Mouse (Mus musculus) testis, postnatal 10 days (tissue): ENCODE measurements around the gene Gripap1.
"Not testable (repeated sequence)": the region's sequence is repeated elsewhere in the genome, so short reads cannot be mapped to it uniquely, and the experiment has no call there.

Source experiments
- DNase-seq: peaks from one replicate; pipeline ENCODE4 v3.0.0; 2021; ENCODE audit warnings: low spot score

Gripap1 gene

DNA sequence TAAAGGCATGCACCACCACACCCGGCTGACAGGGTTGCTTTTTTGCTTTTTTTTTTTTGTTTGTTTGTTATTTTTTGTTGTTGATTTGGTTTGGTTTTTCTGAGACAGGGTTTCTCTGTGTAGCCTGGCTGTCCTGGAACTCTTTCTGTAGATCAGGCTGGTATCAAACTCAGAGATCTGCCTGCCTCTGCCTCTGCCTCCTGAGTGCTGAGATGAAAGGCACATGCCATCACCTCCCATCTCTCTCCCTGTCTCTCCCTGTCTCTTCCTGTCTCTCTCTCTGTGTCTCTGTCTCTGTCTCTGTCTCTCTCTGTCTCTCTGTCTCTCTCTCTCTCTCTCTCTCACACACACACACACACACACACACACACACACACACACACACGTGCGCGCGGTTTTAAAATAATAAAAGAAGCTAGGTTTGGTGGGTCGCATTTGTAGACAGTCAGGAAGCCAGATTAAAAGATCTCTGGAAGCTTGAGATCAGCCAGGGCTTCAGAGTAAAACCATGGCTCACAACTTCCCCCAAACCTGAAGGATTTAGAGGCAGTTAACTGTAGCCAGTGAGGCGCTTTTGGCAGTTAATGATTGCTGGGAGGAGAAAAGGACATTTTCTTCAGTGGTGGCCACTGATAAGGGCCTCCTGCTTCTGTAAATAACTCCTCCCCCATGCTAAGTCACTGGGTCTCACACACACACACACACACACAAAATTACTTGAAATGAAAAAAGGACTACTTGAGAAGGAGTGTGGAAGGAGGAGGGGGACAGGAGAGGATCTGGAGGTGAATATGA lies 10.9 kb upstream of the Gripap1 start:
- no peak for DNase-seq

DNA sequence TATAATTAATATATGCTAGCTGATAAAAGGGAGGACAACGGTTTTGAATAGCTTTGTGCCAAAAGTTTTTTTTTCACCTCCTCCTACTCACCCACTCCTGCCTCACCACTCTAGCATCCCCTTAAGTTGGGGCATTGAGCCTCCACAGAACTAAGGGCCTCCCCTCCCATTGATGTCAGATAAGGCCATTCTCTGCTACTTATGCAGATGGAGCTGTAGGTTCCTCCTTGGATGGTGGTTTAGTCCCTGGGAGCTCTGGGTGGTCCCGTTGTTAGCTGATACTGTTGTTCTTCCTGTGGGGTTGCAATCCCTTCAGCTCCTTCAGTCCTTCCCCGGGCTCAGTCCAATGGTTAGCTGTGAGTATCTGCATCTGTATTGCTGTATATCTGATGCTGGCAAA lies 10.3 kb upstream of the Gripap1 start:
- DNase-seq: no peak

DNA sequence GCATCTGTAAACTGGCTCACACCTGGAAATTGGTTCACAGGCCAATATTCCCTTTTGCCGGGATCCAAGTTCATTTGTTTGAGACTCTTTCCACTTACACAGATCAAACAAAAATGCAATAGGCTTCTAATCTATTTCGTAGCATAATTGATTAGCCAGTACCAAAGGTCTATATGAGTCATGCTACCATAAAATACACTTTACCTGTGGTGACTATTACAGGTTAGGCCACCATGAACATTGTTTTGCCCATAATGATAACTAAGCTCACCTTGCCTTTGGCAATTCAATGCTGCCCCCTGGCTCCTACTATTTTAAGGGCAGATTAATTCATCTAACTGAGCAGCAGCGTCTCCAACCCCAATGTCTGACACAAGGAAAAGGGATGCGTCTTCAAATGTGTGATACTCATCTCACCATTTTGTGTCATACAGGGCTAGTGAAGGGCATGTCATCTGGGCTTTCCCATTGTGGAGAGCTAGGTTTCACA lies 6.9 kb upstream of the Gripap1 start:
- DNase-seq: no peak

DNA sequence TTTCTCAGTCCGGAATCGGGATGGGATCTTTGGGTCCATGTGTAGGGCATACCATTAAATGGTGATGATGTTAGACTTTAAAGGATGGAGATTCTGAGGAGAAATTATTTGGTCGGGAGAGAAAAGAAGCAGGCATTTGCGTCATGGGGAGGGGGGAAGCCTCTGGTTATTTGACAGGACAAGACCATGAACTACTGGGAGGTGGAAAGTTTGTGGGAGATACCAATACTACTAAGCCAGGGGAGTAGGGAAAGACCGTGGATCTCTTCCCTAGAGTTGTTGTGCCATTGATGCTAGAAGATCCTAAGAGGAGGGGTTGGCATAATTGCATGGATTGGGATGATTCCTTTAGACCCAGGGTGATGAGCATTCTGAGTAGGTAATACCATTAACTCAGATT lies 744 bp downstream of the Gripap1 start:
- no peak for DNase-seq

DNA sequence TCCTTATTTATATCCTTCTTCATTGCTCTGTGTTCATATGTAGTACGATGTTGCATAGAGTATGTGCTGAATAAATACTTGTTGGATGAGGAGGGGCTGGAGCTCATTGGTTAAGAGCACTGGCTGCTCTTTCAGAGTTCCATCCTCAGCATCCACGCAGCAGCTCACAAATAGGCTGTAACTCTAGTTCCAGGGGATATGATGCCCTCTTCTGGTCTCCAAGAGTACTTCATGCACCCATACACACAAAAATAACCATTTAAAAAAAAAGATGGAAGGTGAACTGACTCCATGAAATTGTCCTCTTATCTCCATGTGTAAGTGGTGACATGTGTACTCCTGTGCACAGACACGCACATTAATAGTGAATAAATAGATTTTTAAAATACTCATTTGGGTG lies 3.8 kb downstream of the Gripap1 start:
- DNase-seq: no peak

DNA sequence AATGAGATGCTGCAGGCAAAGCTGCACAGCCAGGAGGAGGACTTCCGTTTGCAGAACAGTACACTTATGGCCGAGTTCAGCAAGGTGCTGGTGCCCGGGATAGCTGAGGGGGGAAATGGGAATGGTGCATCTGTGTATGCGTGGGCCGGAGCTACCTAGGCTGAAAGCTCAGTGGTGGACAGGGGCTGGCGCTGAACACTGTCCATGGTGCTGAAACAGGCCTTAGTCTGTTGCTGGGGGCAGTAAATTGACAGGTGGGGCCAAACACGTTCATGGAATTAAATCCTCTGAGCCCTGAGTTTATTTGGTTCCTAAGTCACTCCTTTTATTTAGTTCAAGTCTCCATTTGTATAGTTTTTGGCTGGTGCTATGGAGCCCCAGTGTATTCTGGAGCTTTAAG lies 5.5 kb downstream of the Gripap1 start:
- peak; percentile 66 for DNase-seq

DNA sequence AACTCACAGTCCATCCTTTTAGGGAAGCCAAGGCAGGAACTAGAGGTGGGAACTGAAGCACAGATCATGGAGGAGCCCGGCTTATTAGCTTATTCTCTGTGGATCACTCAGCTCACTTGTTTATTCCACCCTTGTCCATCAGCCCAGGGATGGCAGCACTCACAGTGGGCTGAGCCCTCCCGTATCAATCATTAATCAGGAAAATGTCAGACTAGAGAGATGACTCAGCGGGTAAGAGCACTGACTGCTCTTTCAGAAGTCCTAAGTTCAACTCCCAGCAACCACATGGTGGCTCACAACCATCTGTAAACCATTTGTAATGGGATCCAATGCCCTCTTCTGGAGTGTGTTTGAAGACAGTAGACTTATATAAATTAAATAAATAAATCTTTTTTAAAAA lies 7.8 kb downstream of the Gripap1 start:
- no peak for DNase-seq

DNA sequence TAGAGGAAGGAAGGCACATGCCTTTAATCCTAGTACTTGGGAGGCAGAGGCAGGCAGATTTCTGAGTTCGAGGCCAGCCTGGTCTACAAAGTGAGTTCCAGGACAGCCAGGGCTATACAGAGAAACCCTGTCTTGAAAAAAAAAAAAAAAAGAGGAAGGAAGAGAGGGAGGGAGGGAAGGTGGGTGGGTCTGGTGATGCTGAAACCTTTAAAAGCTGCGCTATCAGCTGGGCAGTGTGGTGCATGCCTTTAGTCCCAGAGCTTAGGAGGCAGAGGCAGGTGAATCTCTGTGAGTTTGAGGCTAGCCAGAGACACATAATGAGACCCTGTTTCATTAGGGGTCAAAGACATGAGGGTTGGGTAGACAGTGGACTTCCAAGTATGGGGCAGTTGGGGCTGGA lies 12.6 kb downstream of the Gripap1 start:
- DNase-seq: not testable (repeated sequence)

DNA sequence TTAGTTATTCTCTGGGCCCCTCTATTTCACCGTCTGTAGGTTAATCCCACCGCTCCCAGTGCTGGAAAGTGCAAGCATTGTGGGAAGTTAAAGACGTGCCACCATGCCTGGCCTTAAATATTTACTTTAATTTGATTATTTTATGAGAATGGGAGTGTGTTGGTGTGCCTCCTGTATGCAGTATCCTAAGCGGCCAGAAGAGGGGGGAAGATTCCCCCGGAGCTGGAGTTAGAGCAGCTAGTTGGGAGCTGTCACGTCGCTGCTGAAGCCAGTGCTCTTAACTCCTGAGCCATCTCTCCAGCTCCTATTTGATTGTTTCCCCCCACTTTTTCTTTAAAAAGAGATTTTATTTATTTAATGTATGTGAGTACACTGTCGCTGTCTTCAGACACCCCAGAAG lies 25.5 kb downstream of the Gripap1 start:
- DNase-seq: peak; percentile 51

DNA sequence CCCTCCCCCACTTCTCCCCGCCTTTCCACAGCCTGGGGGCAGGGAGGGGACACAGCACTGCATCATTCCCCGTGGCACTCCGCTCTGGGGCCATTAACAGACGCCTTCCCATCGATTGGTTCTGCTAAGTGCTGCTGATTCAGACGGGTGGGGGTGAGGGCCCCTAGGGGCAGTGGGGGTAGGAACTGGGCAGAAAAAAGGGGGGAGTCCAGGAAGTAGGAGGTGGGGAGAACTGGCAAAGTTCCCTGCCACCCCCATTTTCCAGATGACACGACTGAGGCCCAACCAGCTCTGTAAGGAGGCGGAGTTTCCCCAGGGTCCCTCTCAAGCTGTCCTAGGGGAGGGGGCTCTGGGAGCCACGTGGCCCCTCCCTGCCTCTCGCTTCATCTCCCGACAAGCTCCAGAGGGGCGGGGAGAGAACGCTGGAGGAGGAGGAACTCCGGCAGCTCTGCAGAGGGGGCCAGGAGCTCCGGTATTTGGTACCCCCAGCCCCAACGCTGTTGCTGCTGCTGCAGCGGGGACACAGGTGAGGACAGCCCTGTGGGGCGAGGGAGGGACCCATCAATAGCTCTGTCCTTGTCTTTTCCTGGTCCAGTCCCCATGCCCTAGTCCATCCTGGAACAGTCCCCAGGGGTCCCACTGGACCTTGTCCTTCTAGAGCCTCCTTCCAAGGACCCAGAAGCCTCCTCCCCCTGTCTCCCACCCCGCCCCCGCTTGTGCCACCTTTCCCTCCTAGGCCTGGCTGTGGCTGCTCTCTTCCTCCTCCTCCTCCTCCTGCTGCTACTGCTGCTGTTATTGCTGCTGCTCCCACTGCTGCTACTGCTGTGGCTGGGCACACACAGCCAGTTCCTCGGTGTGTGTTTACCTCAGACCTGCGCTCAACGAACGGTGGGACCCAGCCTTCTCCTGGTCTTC lies 32.6 kb downstream of the Gripap1 start, which contains the start of gene Kcnd1:
Gene Kcnd1 (plus strand): TSS at position 425 of the 915 bp plus-strand sequence.
- DNase-seq: peak; percentile 43

DNA sequence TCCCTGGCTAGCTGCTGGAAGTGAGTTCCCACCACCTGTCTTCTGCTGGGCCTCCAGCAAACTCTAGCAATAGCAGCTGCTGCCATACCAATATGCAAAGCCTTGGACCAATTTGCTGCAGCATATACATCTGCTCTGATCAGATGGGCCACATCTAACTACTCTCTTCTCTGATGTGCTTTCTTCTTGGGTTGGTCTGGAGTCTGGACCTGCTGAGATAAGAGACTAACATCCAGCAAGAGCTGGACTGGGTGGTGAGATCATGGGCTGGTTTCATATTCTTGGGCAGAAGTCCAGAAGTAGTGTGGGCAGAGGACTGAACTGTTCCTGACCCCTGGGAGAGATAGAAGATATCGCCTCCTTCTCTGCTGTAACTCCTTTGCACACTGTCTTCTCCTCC lies 47.6 kb downstream of the Gripap1 start:
- no peak for DNase-seq

DNA sequence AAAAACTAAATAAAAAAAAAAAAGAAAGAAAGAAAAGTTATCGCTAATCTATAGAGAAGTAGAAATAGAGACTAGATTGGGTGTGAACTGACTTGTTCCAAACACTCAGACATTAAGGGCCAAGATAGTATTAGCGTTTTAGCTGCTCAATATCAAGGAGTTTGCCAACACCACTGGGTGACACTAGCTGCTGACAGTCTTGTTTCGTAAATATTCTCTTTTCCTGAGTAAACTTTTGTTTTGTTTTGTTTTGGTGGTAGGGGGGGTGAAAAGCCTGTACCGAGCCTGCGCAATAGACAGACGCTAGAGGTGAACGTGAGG lies 51.2 kb downstream of the Gripap1 start:
- DNase-seq: no peak

DNA sequence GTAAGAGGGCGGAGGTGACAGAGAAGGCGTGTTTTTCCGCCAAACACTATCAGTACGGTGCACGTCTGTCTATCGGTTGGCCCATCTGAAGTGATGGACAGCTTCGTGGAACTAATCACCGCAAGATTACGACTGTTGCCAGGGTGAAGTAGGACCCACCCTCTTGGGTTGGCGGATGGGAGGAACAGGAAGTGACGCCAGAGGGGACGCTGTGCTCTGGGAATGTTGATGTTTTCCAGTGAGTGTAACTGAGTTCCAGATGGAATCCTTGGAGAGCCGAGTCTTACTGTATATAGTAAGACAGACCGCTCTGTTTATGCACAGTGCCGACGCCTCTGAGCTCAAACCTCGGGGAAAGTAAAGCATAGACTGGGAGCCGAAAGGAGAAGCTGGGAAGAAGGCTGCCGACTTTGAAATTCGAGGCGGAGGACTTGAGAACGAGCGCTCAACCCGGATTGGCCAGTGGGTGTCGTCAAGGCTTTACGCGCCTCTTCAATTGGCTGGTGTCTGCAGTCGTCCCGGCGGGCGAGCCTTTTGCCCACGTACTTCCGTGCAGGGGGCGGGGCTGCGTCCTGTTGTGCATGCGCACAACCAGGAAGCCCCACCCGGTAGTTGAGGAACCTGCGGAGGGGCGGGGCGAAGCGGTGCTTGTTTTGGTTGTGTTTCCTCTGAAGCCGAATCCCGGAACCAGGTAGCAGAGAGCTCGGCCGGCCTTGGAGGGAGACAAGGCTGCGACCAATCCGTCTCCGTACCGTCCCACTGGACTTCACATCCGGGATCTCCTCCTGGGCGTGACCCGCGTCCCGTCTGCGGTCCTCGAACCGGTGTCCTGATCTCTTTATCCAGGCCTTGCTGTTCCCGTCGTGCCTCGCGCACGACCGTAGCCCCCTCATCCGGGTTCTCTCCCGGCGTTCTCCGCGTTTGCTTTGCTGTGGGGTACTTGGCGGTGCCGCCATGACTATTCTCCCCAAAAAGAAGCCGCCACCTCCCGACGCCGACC lies 51.9 kb downstream of the Gripap1 start, which contains the start of gene Otud5:
Gene Otud5 (plus strand): TSS at position 202 of the 1,000 bp plus-strand sequence.
- peak; percentile 95 for DNase-seq

DNA sequence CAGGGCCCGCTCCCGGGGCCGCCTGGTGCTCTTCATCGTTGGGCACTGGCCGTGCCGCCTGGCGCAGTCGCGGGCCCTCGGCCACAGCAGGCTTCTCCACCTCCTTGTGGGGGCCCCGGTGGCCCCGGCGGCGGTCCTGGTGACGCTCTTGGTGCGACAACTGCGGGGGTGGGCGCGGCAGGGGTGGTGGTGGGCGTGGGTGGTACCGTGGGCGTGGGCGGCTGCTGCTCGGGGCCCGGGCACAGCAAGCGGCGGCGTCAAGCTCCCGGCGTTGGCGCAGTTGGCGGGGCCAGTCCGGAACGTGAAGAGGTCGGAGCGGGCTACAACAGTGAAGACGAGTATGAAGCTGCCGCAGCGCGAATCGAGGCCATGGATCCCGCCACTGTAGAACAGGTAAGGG lies 52.8 kb downstream of the Gripap1 start:
- peak; percentile 62 for DNase-seq

DNA sequence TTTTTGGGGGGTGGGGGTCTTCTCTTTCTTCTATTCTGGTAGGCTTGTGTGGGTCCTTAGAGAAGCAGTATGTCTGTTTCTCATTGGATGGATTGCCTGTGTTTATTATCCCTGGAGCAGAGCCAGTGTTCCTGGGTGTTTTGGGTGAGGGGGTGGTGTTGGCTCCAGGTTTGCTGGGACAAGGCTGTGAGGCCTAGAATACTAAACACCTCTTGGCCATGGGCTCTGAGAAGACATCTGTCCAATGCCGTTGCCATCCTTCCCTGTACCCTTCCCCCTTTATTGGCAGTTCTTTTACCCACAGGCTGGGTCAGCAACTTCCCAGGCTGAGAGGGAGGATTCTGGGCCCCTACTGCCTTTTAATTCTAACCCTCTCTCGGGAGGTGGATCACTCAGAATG lies 58.3 kb downstream of the Gripap1 start:
- no peak for DNase-seq

DNA sequence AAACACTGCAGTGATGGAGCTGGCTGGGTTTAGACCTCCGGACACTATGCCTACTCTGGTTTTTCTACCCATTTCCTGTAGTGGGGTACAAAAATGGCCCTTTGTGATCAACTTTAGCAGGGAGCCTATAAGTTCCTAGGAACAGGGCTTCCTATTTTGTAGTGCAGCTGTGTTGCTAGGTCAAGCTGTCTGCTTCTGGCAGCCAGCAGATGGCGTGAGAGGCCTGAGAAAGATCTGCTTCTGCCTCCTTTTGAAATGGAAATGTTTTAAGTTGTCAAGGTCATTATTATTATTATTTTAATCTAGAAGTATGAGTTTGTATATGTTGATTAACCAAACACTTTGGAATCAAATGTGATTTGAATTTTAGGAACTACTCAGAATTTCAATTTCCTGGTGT lies 65.0 kb downstream of the Gripap1 start:
- DNase-seq: peak; percentile 52

DNA sequence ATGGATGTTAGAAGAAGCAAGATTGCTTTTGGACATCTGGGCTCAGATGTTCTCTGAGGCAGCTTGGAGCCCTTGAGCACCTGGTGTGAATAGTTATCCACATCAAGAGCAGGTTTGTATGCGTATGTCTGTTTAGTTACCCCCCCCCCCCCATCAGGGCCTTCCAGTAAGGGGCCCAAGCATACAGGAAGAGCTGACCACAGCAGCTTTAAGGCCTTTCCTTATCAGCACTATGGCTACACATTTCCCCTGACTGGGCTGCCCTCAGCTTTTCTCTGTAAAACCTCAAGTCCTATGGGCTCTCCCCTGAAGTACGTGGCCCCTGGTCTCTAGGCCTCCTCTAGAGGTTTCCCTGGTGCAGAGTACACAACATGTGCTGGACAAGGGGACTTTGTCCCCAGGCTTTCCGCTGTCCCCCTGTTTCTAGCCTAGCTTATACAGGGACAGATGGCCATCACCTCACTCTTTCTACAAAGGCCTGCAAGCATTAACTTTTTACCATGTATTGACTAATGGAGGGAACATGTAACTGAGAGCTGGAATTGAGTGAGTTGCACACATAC lies 69.7 kb downstream of the Gripap1 start:
- no peak for DNase-seq

DNA sequence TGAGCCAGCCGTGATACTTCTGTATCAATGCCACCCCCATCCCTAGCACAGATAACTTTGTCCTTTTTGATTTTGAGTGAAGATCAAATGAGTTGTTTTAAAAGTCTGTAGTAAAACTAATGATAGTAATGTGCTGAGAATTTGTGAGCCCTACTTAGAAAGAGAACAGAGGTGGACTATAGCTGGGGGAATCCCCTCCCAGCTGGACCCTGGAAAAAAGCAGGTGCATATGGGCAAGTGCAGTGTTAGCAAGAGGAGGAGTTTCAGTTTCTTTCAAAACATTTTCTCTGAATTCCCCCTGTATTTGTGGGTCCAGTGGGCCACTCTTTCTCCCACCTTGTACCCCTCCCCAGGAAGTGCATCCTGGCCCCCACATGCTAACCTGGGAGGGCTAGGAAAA lies 73.6 kb downstream of the Gripap1 start:
- no peak for DNase-seq

DNA sequence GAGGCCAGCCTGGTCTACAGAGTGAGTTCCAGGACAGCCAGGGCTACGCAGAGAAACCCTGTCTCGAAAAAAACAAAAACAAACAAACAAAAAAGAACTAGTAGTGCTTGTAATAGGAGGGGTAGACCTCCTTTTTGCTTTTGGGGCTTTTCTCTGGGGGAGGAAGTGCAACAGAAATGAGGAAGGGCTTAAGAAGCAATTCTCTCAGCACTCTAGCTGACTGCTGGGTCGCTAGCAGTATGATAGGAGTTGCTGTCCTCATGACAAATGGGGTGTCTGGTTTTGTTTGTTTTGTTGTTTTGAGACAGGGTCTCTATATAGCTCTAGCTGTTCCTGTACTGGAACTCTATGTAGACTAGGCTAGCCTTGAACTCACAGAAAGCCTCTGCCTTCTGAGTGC lies 75.0 kb downstream of the Gripap1 start:
- DNase-seq: no peak

DNA sequence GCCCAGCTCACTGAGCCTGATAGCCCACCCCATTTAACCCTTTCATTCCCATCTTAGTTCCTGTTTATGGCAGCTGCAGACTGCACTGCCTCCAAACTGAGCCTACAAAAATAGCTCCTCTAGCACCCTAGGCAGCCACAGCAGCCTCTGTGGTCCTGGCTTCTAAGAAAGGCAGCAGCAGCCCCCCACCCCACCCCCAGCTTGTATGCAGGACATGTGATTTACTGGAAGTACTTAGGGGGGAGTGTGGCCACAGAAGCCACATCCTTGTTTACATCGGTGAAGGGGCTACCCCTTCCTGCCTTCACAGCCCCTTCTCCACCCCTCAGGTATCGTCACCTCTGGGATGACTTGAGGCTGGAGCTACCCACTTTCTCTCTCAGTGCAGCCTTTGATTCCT lies 75.8 kb downstream of the Gripap1 start:
- DNase-seq: no peak

DNA sequence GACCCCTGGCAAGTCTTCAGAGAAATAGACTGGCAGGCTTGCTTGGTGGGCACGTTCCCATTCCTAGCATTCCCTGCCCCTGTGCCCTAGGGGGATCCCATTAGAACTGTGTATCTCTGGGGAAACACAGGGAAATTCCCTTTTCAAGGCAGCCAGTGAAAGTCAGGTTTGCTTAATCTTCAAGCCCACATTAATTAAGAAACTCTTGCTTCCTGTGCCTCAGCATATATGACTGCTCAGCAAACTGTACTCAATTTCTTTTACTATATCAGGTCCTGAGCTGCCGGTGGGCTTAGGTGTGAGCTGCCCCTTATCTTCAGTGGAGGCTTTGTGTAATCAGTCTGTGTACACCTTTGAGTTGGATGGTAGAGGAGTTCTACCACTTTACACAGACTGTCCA lies 76.2 kb downstream of the Gripap1 start:
- no peak for DNase-seq
